Mouse (Mus musculus): ENCODE measurements at regions not wholly inside any gene's neighbourhood (a gene's known extent, or its start where the extent isn't known, plus 50 kb on each side); places are given as distances from the start of the nearest gene placed in this dataset.
"Not testable (repeated sequence)": the region's sequence is repeated elsewhere in the genome, so short reads cannot be mapped to it uniquely, and the experiment has no call there.

GRCm38 (mm10) chr14:90295456-90295855 is 1824.3 kb upstream of the Pcdh20 start:
- not testable (repeated sequence) for TF ChIP-seq CTCF, EP300 (IDR thresholded peaks at IDR 0.05)

Data from lung, postnatal 0 days (tissue).